Mouse (Mus musculus) monocyte, adult 2 months (primary cell): Measurements from ENCODE around the gene Rspo3.

ENCODE experiments used
- DNase-seq, 2 experiments: peaks; one replicate each; pipeline ENCODE4 v3.0.0; 2022; ENCODE audit warnings: low spot score in 2 of 2, low read depth in 1 of 2

Rspo3 gene

GRCm38 (mm10) chr10:29441297-29441696, 94.4 kb downstream of the Rspo3 start:
- DNase-seq, result no peak

GRCm38 (mm10) chr10:29432935-29433453, 102.7 kb downstream of the Rspo3 start:
- no peak for DNase-seq

GRCm38 (mm10) chr10:29426660-29427059, 109.0 kb downstream of the Rspo3 start:
- DNase-seq, result no peak

- no peak for DNase-seq
Measured at GRCm38 (mm10) chr10:29424571-29424970, 111.1 kb downstream of the Rspo3 start.

GRCm38 (mm10) chr10:29414361-29414760, 121.3 kb downstream of the Rspo3 start:
- DNase-seq, result no peak

GRCm38 (mm10) chr10:29402656-29403268, 132.9 kb downstream of the Rspo3 start:
- no peak for DNase-seq
